Mouse (Mus musculus): ENCODE results near the gene Ago3. TPM values are rescaled to one million over a fixed set of nuclear protein-coding genes. Genes with fewer than 3 reads are reported as not detected.

Ago3 gene
- polyA plus RNA-seq, 1 experiment from 2014 or later = 10.4 TPM

GRCm38 (mm10) chr4:126371497-126371896, 57.9 kb downstream of the Ago3 start:
- 72% methylated on average over 9 of the region's 9 CpGs for WGBS
- no peak for ATAC-seq

GRCm38 (mm10) chr4:126360069-126360468, 69.3 kb downstream of the Ago3 start:
- 90% methylated on average over 1 of the region's 1 CpGs for WGBS
- H3K4me2 ChIP-seq (replicated peaks) = no peak overlapping the region
- no peak for ATAC-seq
- H3K4me3 ChIP-seq (replicated peaks) = no peak overlapping the region
- H3K9me3 ChIP-seq = no peaks in the 10 kb centered on the region
- no peaks in the 10 kb centered on the region for H3K4me1 ChIP-seq (replicated peaks)
- H3K27ac ChIP-seq = no peak overlapping the region
- H3K9ac ChIP-seq = no peak overlapping the region
- H3K36me3 ChIP-seq = peaks cover 9% of the 10 kb centered on the region; the same call in 1 of the 2 replicates
- H3K27me3 ChIP-seq (replicated peaks) = no peaks in the 10 kb centered on the region

More at GRCm38 (mm10) chr4:126371497-126371896, 57.9 kb downstream of the Ago3 start:
- Histone ChIP-seq H3K9me3 (no peaks in the 10 kb centered on the region), H3K27me3 (replicated peaks) (no peaks in the 10 kb centered on the region), H3K4me3 (replicated peaks) (no peak overlapping the region), H3K36me3 (0 out of 2 replicates have a peak, but pooled peaks cover 2% of the 10 kb centered on the region), H3K4me2 (replicated peaks) (no peak overlapping the region), H3K9ac (no peak overlapping the region), H3K27ac (no peak overlapping the region), H3K4me1 (replicated peaks) (no peaks in the 10 kb centered on the region)

- WGBS = 64% methylated on average over 4 of the region's 4 CpGs
- H3K9me3 ChIP-seq = no peaks in the 10 kb centered on the region
- no peaks in the 10 kb centered on the region for H3K4me1 ChIP-seq (replicated peaks)
- H3K27me3 ChIP-seq (replicated peaks) = no peaks in the 10 kb centered on the region
- H3K27ac ChIP-seq = no peak overlapping the region
- ATAC-seq = no peak
- H3K9ac ChIP-seq = no peak overlapping the region
- no peak overlapping the region for H3K4me2 ChIP-seq (replicated peaks)
- H3K36me3 ChIP-seq = no peaks in the 10 kb centered on the region
- H3K4me3 ChIP-seq (replicated peaks) = no peak overlapping the region
Measured at GRCm38 (mm10) chr4:126343451-126343850, 85.9 kb downstream of the Ago3 start.

- WGBS = 56% methylated on average over 4 of the region's 4 CpGs
- H3K27ac ChIP-seq = no peak overlapping the region
- no peaks in the 10 kb centered on the region for H3K27me3 ChIP-seq (replicated peaks)
- no peak overlapping the region for H3K9ac ChIP-seq
- H3K4me1 ChIP-seq (replicated peaks) = no peaks in the 10 kb centered on the region
- no peak overlapping the region for H3K4me2 ChIP-seq (replicated peaks)
- H3K9me3 ChIP-seq = no peaks in the 10 kb centered on the region
- H3K4me3 ChIP-seq (replicated peaks) = no peak overlapping the region
- ATAC-seq = no peak
- no peaks in the 10 kb centered on the region for H3K36me3 ChIP-seq
Measured at GRCm38 (mm10) chr4:126339461-126339860, 89.9 kb downstream of the Ago3 start.

GRCm38 (mm10) chr4:126332358-126332757, 97.0 kb downstream of the Ago3 start:
- Histone ChIP-seq H3K4me1 (replicated peaks) (no peaks in the 10 kb centered on the region), H3K27me3 (replicated peaks) (no peaks in the 10 kb centered on the region), H3K9ac (no peak overlapping the region), H3K4me2 (replicated peaks) (no peak overlapping the region), H3K27ac (no peak overlapping the region), H3K36me3 (no peaks in the 10 kb centered on the region), H3K4me3 (replicated peaks) (no peak overlapping the region), H3K9me3 (no peaks in the 10 kb centered on the region)
- WGBS = 46% methylated on average over 3 of the region's 3 CpGs
- no peak for ATAC-seq

- Histone ChIP-seq H3K9me3 (no peaks in the 10 kb centered on the region), H3K4me2 (replicated peaks) (no peak overlapping the region), H3K4me3 (replicated peaks) (no peak overlapping the region), H3K9ac (no peak overlapping the region), H3K4me1 (replicated peaks) (no peaks in the 10 kb centered on the region), H3K27me3 (replicated peaks) (no peaks in the 10 kb centered on the region), H3K36me3 (no peaks in the 10 kb centered on the region), H3K27ac (no peak overlapping the region)
- 67% methylated on average over 1 of the region's 1 CpGs for WGBS
- ATAC-seq = peak; percentile 43; the same call in 1 of the 2 replicates
Measured at GRCm38 (mm10) chr4:126331751-126332150, 97.6 kb downstream of the Ago3 start.

GRCm38 (mm10) chr4:126330295-126330694, 99.1 kb downstream of the Ago3 start:
- 0 out of 2 replicates have a peak, but pooled peaks cover 3% of the 10 kb centered on the region for H3K4me1 ChIP-seq (replicated peaks)
- H3K9me3 ChIP-seq = no peaks in the 10 kb centered on the region
- no peak for ATAC-seq
- H3K27me3 ChIP-seq (replicated peaks) = no peaks in the 10 kb centered on the region
- WGBS = 86% methylated on average over 4 of the region's 4 CpGs
- no peak overlapping the region for H3K4me3 ChIP-seq (replicated peaks)
- no peak overlapping the region for H3K4me2 ChIP-seq (replicated peaks)
- H3K9ac ChIP-seq = no peak overlapping the region
- no peak overlapping the region for H3K27ac ChIP-seq
- no peaks in the 10 kb centered on the region for H3K36me3 ChIP-seq

GRCm38 (mm10) chr4:126326036-126326435, 103.3 kb downstream of the Ago3 start:
- H3K36me3 ChIP-seq = no peaks in the 10 kb centered on the region
- 0 out of 2 replicates have a peak, but pooled peaks cover 9% of the 10 kb centered on the region for H3K4me1 ChIP-seq (replicated peaks)
- 21% methylated on average over 6 of the region's 6 CpGs for WGBS
- no peak overlapping the region for H3K9ac ChIP-seq
- no peak overlapping the region for H3K4me3 ChIP-seq (replicated peaks)
- H3K4me2 ChIP-seq (replicated peaks) = no peak overlapping the region
- no peak overlapping the region for H3K27ac ChIP-seq
- H3K27me3 ChIP-seq (replicated peaks) = 0 out of 2 replicates have a peak, but pooled peaks cover 3% of the 10 kb centered on the region
- H3K9me3 ChIP-seq = no peaks in the 10 kb centered on the region
- no peak for ATAC-seq

GRCm38 (mm10) chr4:126325281-126325861, 104.0 kb downstream of the Ago3 start, which contains the start of gene Tekt2:
Tekt2 (minus strand) TSS chr4:126325688.
- no peaks in the 10 kb centered on the region for H3K36me3 ChIP-seq
- no peaks in the 10 kb centered on the region for H3K9me3 ChIP-seq
- 0 out of 2 replicates have a peak, but pooled peaks cover 3% of the 10 kb centered on the region for H3K27me3 ChIP-seq (replicated peaks)
- ATAC-seq = 0 out of 2 replicates have a peak, but pooled peaks have one; percentile 27
- H3K9ac ChIP-seq = peak within 1 kb of the TSS; percentile 37; the same call in 1 of the 2 replicates
- H3K4me3 ChIP-seq (replicated peaks) = peak within 1 kb of the TSS; percentile 24
- peak within 1 kb of the TSS; percentile 71 for H3K4me2 ChIP-seq (replicated peaks)
- 0 out of 2 replicates have a peak within 1 kb of the TSS, but pooled peaks have one; percentile 1 for H3K27ac ChIP-seq
- H3K4me1 ChIP-seq (replicated peaks) = peaks cover 10% of the 10 kb centered on the region; the same call in 1 of the 2 replicates
- WGBS = 6% methylated on average over 23 of the region's 23 CpGs

GRCm38 (mm10) chr4:126324861-126325260, 104.5 kb downstream of the Ago3 start:
- peak overlapping the region; percentile 24; the same call in 1 of the 2 replicates for H3K4me3 ChIP-seq (replicated peaks)
- no peaks in the 10 kb centered on the region for H3K9me3 ChIP-seq
- 0 out of 2 replicates have a peak, but pooled peaks cover 3% of the 10 kb centered on the region for H3K27me3 ChIP-seq (replicated peaks)
- ATAC-seq = no peak
- peak overlapping the region; percentile 71 for H3K4me2 ChIP-seq (replicated peaks)
- WGBS = 44% methylated on average over 13 of the region's 13 CpGs
- H3K9ac ChIP-seq = no peak overlapping the region
- H3K36me3 ChIP-seq = no peaks in the 10 kb centered on the region
- 0 out of 2 replicates have a peak overlapping the region, but pooled peaks have one; percentile 1 for H3K27ac ChIP-seq
- H3K4me1 ChIP-seq (replicated peaks) = peaks cover 15% of the 10 kb centered on the region; the same call in 1 of the 2 replicates

- no peak for ATAC-seq
- H3K36me3 ChIP-seq = peaks cover 4% of the 10 kb centered on the region; the same call in 1 of the 2 replicates
- WGBS = 95% methylated on average over 13 of the region's 13 CpGs
- H3K27me3 ChIP-seq (replicated peaks) = 0 out of 2 replicates have a peak, but pooled peaks cover 3% of the 10 kb centered on the region
- H3K4me3 ChIP-seq (replicated peaks) = no peak overlapping the region
- no peak overlapping the region for H3K27ac ChIP-seq
- no peaks in the 10 kb centered on the region for H3K9me3 ChIP-seq
- no peak overlapping the region for H3K4me2 ChIP-seq (replicated peaks)
- H3K4me1 ChIP-seq (replicated peaks) = peaks cover 17% of the 10 kb centered on the region; the same call in 1 of the 2 replicates
- H3K9ac ChIP-seq = no peak overlapping the region
Measured at GRCm38 (mm10) chr4:126322646-126323045, 106.7 kb downstream of the Ago3 start.

- peak; percentile 14 for ATAC-seq
Measured at GRCm38 (mm10) chr4:126321854-126322511, 107.4 kb downstream of the Ago3 start.

More at GRCm38 (mm10) chr4:126321854-126322511, 107.4 kb downstream of the Ago3 start:
- 54% methylated on average over 28 of the region's 28 CpGs for WGBS
- peak overlapping the region; percentile 88 for H3K4me3 ChIP-seq (replicated peaks)
- 0 out of 2 replicates have a peak overlapping the region, but pooled peaks have one; percentile 57 for H3K27ac ChIP-seq
- H3K27me3 ChIP-seq (replicated peaks) = 0 out of 2 replicates have a peak, but pooled peaks cover 3% of the 10 kb centered on the region
- no peaks in the 10 kb centered on the region for H3K9me3 ChIP-seq
- peak overlapping the region; percentile 77 for H3K4me2 ChIP-seq (replicated peaks)
- peaks cover 10% of the 10 kb centered on the region for H3K36me3 ChIP-seq
- peaks cover 17% of the 10 kb centered on the region; the same call in 1 of the 2 replicates for H3K4me1 ChIP-seq (replicated peaks)
- H3K9ac ChIP-seq = 0 out of 2 replicates have a peak overlapping the region, but pooled peaks have one; percentile 87
